Mouse (Mus musculus) forebrain, embryonic 10.5 days (tissue): ENCODE results near the gene Tinagl1. TPM values are rescaled to one million over a fixed set of nuclear protein-coding genes. Genes with fewer than 3 reads are reported as not detected.

ENCODE experiments used
- DNase-seq: peaks from one replicate; pipeline ENCODE4 v3.0.0-alpha.2; 2017; ENCODE audit warnings: low spot score; ENCODE audit errors: extremely low spot score
- H3K27ac ChIP-seq: fragments of 300-500 bp; sonication (generic); 2 replicates; pipeline ENCODE4 v1.5.1; 2016; ENCODE audit warnings: mild to moderate bottlenecking
- H3K27me3 ChIP-seq: fragments of 300-500 bp; sonication (generic); 2 replicates; pipeline ENCODE4 v1.6.1; 2016; ENCODE audit warnings: mild to moderate bottlenecking; ENCODE audit not compliant: poor library complexity, severe bottlenecking
- H3K36me3 ChIP-seq: fragments of 300-500 bp; sonication (generic); replicated peaks from 2 replicates; pipeline ENCODE4 v1.6.1; 2016; ENCODE audit warnings: mild to moderate bottlenecking, moderate library complexity
- H3K4me1 ChIP-seq: fragments of 300-500 bp; sonication (generic); 2 replicates; pipeline ENCODE4 v1.6.1; 2016
- H3K4me3 ChIP-seq: fragments of 300-500 bp; sonication (generic); 2 replicates; pipeline ENCODE4 v1.5.1; 2016; ENCODE audit warnings: mild to moderate bottlenecking, moderate library complexity
- H3K9me3 ChIP-seq: fragments of 300-500 bp; sonication (generic); 2 replicates; pipeline ENCODE4 v1.6.1; 2016; ENCODE audit warnings: mild to moderate bottlenecking, moderate library complexity
- WGBS: fragments of 180-500 bp; shearing (Covaris S2); methylation state at CpG from one replicate; pipeline ENCODE4 v1.1.7; 2016; 5-methylcytosine and 5-hydroxymethylcytosine counted together
- polyA plus RNA-seq: library from polyadenylated mRNA; unstranded; fragments of >200 nt; fragmentation: Nextera tagmentation; extraction: Ambion mirVana; gene quantifications from 2 replicates; pipeline ENCODE4 v1.2.1, GENCODE M21; 2016

The Tinagl1 gene
- 7.2 and 7.6 TPM in 2 replicates for polyA plus RNA-seq

GRCm38 (mm10) chr4:130175072-130175711 is at the start of gene Tinagl1:
Gene Tinagl1, minus strand, starts transcription at chr4:130175122.
- H3K27ac ChIP-seq = peak within 1 kb of the TSS; percentile 72
- no peak for DNase-seq
- 2% methylated on average over 14 of the region's 14 CpGs for WGBS
- peak within 1 kb of the TSS; percentile 45 for H3K4me3 ChIP-seq
- no peaks in the 10 kb centered on the region for H3K36me3 ChIP-seq
- H3K27me3 ChIP-seq = peaks cover 55% of the 10 kb centered on the region
- H3K4me1 ChIP-seq = peaks cover 58% of the 10 kb centered on the region
- no peaks in the 10 kb centered on the region for H3K9me3 ChIP-seq

- H3K9me3 ChIP-seq = no peaks in the 10 kb centered on the region
- no peaks in the 10 kb centered on the region for H3K27me3 ChIP-seq
- H3K4me1 ChIP-seq = peaks cover 5% of the 10 kb centered on the region; the same call in 1 of the 2 replicates
- H3K36me3 ChIP-seq = no peaks in the 10 kb centered on the region
- no peak overlapping the region for H3K27ac ChIP-seq
- no peak overlapping the region for H3K4me3 ChIP-seq
- DNase-seq = no peak
Observed at GRCm38 (mm10) chr4:130224071-130224470, 49.1 kb upstream of the Tinagl1 start.

GRCm38 (mm10) chr4:130222179-130222578 is 47.3 kb upstream of the Tinagl1 start, which contains the start of gene Gm853:
Gene Gm853, minus strand, starts transcription at chr4:130222401.
- no peak for DNase-seq
- no peak within 1 kb of the TSS for H3K4me3 ChIP-seq
- 0 out of 2 replicates have a peak within 1 kb of the TSS, but pooled peaks have one; percentile 15 for H3K27ac ChIP-seq
- no peaks in the 10 kb centered on the region for H3K9me3 ChIP-seq
- H3K4me1 ChIP-seq = peaks cover 5% of the 10 kb centered on the region; the same call in 1 of the 2 replicates
- H3K36me3 ChIP-seq = no peaks in the 10 kb centered on the region
- 60% methylated on average over 4 of the region's 4 CpGs for WGBS
- H3K27me3 ChIP-seq = no peaks in the 10 kb centered on the region

- H3K9me3 ChIP-seq = no peaks in the 10 kb centered on the region
- no peak overlapping the region for H3K27ac ChIP-seq
- H3K4me1 ChIP-seq = peaks cover 5% of the 10 kb centered on the region; the same call in 1 of the 2 replicates
- H3K4me3 ChIP-seq = no peak overlapping the region
- no peaks in the 10 kb centered on the region for H3K36me3 ChIP-seq
- H3K27me3 ChIP-seq = no peaks in the 10 kb centered on the region
- 88% methylated on average over 9 of the region's 9 CpGs for WGBS
- DNase-seq = no peak
Observed at GRCm38 (mm10) chr4:130220176-130220575, 45.3 kb upstream of the Tinagl1 start.

- no peaks in the 10 kb centered on the region for H3K9me3 ChIP-seq
- H3K27me3 ChIP-seq = no peaks in the 10 kb centered on the region
- DNase-seq = no peak
- H3K36me3 ChIP-seq = no peaks in the 10 kb centered on the region
- H3K4me1 ChIP-seq = no peaks in the 10 kb centered on the region
- H3K27ac ChIP-seq = no peak overlapping the region
- 90% methylated on average over 8 of the region's 8 CpGs for WGBS
- no peak overlapping the region for H3K4me3 ChIP-seq
Observed at GRCm38 (mm10) chr4:130215392-130215791, 40.5 kb upstream of the Tinagl1 start.

- WGBS = 80% methylated on average over 10 of the region's 10 CpGs
- no peak overlapping the region for H3K4me3 ChIP-seq
- no peaks in the 10 kb centered on the region for H3K4me1 ChIP-seq
- DNase-seq = no peak
- no peaks in the 10 kb centered on the region for H3K27me3 ChIP-seq
- no peaks in the 10 kb centered on the region for H3K36me3 ChIP-seq
- H3K9me3 ChIP-seq = no peaks in the 10 kb centered on the region
- H3K27ac ChIP-seq = no peak overlapping the region
Observed at GRCm38 (mm10) chr4:130213857-130214256, 38.9 kb upstream of the Tinagl1 start.

- no peak for DNase-seq
- Histone ChIP-seq H3K27ac (no peak overlapping the region), H3K9me3 (no peaks in the 10 kb centered on the region; the same call in 1 of the 2 replicates), H3K4me3 (no peak overlapping the region), H3K4me1 (no peaks in the 10 kb centered on the region), H3K27me3 (no peaks in the 10 kb centered on the region), H3K36me3 (no peaks in the 10 kb centered on the region)
- 91% methylated on average over 4 of the region's 4 CpGs for WGBS
Observed at GRCm38 (mm10) chr4:130213197-130213596, 38.3 kb upstream of the Tinagl1 start.

GRCm38 (mm10) chr4:130212421-130212820 is 37.5 kb upstream of the Tinagl1 start:
- H3K4me3 ChIP-seq = no peak overlapping the region
- no peaks in the 10 kb centered on the region; the same call in 1 of the 2 replicates for H3K9me3 ChIP-seq
- no peak overlapping the region for H3K27ac ChIP-seq
- DNase-seq = no peak
- no peaks in the 10 kb centered on the region for H3K36me3 ChIP-seq
- H3K4me1 ChIP-seq = no peaks in the 10 kb centered on the region
- no peaks in the 10 kb centered on the region for H3K27me3 ChIP-seq
- WGBS = 78% methylated on average over 7 of the region's 7 CpGs

- H3K36me3 ChIP-seq = no peaks in the 10 kb centered on the region
- no peak overlapping the region for H3K27ac ChIP-seq
- no peak overlapping the region for H3K4me3 ChIP-seq
- no peak for DNase-seq
- H3K4me1 ChIP-seq = no peaks in the 10 kb centered on the region
- 87% methylated on average over 2 of the region's 2 CpGs for WGBS
- H3K9me3 ChIP-seq = peaks cover 5% of the 10 kb centered on the region
- H3K27me3 ChIP-seq = no peaks in the 10 kb centered on the region
Observed at GRCm38 (mm10) chr4:130211870-130212269, 36.9 kb upstream of the Tinagl1 start.

- Histone ChIP-seq H3K9me3 (peaks cover 16% of the 10 kb centered on the region), H3K36me3 (no peaks in the 10 kb centered on the region), H3K27me3 (peaks cover 25% of the 10 kb centered on the region), H3K4me3 (peak overlapping the region; percentile 48), H3K4me1 (peaks cover 18% of the 10 kb centered on the region), H3K27ac (0 out of 2 replicates have a peak overlapping the region, but pooled peaks have one; percentile 48)
- DNase-seq = peak; percentile 86
- 16% methylated on average over 35 of the region's 35 CpGs for WGBS
Observed at GRCm38 (mm10) chr4:130198694-130199670, 24.1 kb upstream of the Tinagl1 start.

GRCm38 (mm10) chr4:130196542-130196941 is 21.6 kb upstream of the Tinagl1 start:
- Histone ChIP-seq H3K4me1 (peaks cover 18% of the 10 kb centered on the region), H3K4me3 (no peak overlapping the region), H3K27ac (no peak overlapping the region), H3K36me3 (no peaks in the 10 kb centered on the region), H3K9me3 (no peaks in the 10 kb centered on the region; the same call in 1 of the 2 replicates), H3K27me3 (peaks cover 25% of the 10 kb centered on the region)
- DNase-seq = no peak
- WGBS = 85% methylated on average over 8 of the region's 8 CpGs

GRCm38 (mm10) chr4:130195924-130196323 is 21.0 kb upstream of the Tinagl1 start:
- DNase-seq = no peak
- H3K9me3 ChIP-seq = no peaks in the 10 kb centered on the region; the same call in 1 of the 2 replicates
- H3K4me3 ChIP-seq = no peak overlapping the region
- no peaks in the 10 kb centered on the region for H3K36me3 ChIP-seq
- peaks cover 18% of the 10 kb centered on the region for H3K4me1 ChIP-seq
- WGBS = 77% methylated on average over 13 of the region's 13 CpGs
- peaks cover 21% of the 10 kb centered on the region for H3K27me3 ChIP-seq
- H3K27ac ChIP-seq = no peak overlapping the region
